Mouse (Mus musculus): ENCODE results near the gene Lrrc26.
"Not testable (repeated sequence)": the region's sequence is repeated elsewhere in the genome, so short reads cannot be mapped to it uniquely, and the experiment has no call there.

Lrrc26 gene

DNA sequence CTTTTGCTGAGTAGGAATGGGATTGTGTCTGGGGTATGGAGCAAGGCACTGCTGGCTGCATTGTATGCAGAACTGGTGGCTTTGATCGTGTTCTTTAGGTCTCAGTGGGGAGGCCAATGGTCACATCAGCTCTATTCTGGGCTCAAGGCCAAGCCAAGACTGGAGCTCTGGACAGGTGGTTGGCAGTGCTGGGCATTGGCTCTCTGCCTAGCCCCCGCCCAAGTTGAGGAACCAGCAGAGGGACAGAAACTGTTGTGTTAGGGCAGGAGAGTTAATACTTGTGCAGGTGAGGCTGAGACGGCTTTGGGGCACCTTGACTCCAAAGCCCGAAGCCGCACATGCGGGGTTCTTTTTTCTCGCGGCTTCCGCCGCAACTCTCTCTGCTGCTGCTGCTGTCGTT lies at the start of gene Lrrc26:
Gene Lrrc26, plus strand, starts transcription at position 265 of the 400 bp plus-strand sequence.
- DNase-seq: no peak

DNA sequence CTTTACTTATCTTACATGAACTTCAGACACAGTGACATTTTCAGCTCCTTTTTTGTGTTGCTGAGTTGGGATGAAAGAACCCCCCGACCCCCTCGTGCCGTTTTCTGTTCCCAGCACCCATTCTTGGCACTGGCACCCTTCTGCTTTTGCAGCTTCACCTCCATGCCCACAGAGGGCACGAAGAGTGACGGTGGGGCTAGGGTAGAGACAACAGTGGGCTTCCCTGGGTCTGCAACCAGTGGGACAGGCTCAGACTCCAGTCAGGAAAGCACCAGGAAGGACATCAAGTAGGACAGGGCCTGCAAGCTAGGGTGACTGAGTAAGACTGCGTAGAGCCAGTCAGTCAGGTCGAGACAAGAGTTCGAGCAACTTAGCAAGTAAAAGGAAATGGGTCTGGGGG lies 49.4 kb upstream of the Lrrc26 start:
- DNase-seq: no peak

DNA sequence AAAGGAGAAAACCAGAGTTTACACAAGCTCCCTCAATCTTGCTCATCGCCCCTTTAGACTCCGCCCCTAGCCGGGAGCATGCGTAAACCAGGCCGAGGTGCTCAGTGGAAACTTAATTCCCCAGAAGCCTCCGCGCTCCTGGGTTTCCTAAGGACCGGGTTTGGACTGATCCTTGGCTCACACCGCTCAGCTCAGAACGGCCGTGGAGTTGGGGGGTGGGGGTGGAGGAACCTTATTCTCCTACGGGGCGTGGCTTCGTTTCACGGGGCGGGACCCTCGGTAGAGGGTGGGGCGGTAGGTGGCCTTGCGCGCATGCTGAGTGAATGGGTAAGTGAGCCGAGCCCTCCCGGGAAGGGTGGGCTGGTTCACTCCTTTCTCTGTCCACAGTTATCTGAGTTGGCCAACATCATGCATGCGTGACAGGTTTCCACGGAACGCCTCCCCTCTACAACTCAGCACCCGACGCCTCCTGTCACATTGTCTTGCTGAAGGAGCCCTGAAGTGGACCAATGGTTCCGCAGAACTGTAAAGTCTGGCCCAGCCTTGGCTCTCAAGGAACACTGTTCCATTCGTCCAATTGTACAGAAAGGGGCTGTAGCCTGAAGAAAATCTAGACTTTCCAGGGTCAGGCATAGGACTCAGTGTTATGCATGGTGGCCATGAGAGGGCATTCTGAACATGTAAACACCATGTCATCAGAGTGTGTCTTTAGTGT lies 48.8 kb upstream of the Lrrc26 start:
- DNase-seq: peak in 1 of 2 experiments; percentile 52

DNA sequence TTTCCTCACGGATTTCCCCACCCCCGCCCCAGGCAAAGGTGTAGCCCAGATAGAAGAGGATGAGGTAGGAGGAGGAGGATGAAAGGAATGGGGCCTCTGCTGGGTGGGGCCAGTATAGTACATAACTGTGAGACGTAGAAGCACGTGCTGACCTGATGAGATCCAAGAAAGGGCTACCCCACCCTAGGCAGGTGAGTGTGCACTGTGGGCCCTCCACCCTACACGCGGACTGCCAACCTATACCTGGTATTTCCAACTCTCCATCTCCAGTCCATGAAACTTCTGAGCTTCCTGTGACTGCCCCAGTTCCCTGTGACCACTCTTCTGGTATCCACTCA lies 48.3 kb upstream of the Lrrc26 start:
- DNase-seq: no peak

DNA sequence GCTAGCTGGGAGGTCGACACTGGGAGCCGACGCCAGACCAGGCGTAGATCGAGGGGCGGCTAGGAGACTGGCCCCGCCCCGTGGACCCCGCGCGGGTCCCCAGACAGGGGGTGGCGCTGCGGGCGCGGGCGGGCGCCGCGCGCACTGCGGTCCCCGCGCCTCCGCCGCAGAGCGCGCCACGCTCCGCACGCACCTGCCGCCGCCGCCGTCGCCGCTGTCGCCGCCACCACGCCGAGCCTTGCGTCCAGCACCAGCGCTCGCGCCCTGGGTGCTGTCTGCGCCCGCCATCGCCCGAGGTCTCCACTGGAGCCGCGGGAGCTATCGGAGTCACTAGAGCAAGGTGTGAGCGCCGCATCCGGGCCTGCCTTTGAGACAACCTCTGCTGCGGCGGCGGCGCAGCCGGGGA lies 47.6 kb upstream of the Lrrc26 start, which contains the start of the genes Rnf208 and Cysrt1:
Gene Rnf208, plus strand, starts transcription at position 155 of the 406 bp plus-strand sequence.
Gene Cysrt1, minus strand, starts transcription at position 352 of the 406 bp plus-strand sequence.
- no peak for DNase-seq

DNA sequence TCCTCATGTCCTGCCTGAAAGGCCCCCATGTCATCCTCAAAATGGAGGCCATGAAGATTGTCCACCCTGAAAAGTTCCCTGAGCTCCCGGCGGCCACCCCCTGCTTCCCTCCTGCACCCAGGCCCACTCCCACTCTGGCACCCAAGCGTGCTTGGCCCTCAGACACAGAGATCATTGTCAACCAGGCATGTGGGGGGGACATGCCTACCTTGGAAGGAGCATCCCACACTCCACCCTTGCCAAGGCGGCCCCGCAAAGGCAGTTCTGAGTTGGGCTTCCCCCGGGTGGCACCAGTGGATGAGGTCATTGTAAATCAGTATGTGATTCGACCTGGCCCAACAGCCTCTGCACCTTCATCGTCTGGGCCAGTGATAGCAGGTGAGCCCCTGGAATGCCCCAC lies 46.4 kb upstream of the Lrrc26 start:
- no peak for DNase-seq

DNA sequence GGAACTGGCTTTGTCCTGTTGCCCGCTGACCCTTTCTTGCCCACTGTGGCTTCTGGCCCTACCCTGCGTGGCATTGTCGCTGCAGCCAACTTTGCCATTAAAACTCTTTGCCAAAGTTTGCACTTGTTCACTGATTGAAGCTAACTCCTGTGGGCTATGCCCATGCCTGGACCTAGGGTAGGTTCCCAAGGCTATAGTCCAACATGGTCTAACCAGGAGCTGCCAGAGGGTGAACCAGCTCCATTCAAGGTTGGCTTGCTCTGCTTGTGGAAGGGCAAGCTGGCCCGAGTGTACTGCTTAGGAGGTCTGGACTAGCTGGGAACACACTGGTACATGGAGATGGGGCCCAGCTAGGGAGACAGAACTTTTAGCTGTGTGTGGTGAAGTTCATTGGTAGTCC lies 45.6 kb upstream of the Lrrc26 start:
- no peak for DNase-seq

DNA sequence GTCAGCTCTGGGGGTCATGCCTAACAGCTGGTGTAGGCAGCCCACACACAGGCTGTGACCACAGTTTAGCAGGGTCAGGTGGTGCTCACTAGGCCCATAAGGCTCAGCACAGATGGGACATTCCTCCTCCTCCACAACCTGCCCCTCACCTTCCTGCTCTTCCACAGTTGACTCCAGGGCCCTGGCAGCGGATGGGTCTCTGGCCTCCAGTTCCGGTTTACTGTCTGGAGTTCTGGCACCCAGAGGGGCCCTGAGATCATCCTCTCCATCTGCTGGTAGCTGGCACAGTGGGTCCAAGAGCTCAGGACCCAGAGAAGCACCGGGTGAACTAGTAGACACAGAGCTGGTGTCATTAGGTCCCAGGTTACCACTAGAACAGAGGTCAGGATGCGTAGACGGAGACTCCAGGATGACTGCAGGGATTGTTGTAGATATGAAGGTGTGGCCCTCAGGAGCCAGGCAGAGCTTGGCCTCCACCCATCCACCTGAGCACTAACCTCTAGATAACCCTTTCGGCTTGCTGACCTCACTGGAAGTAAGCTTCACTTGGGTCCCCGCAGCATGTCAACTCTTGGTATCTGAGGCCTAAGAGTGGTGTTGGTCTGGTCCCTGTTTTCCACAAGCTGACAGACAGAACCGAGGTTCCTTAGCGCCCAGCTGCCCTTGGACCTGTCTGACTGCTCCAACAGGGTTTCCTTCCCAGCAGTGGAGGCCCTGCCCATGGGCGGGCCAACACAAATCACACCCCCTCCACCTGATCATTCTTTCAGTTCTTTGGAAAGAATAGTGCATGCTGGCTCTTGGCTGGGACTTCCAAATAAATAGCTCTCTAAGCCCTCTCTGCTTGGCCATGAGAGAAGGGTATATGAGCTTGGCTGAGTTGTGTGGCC lies 43.3 kb upstream of the Lrrc26 start, which contains the start of gene AL732309.1:
Gene AL732309.1, minus strand, starts transcription at position 681 of the 890 bp plus-strand sequence.
- no peak for DNase-seq

DNA sequence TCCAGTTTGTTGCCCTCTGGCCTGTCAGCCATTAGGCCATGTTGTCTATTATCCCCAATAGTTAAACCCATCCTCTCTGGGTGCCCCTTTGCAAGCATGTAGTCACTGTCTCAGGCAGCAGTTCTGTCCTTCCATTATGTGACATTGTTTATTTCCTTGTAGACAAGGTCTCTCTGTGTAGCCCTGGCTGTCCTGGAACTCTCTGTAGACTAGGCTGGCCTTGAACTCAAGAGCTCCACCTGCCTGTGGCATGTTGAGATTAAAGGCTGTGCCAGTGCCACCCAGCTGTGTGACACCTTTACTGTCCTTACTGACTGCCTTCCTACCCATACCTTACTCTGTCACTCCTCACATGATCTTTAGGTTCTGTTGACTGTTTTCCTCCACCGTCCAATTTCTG lies 37.4 kb upstream of the Lrrc26 start:
- peak in 1 of 2 experiments; percentile 28 for DNase-seq

DNA sequence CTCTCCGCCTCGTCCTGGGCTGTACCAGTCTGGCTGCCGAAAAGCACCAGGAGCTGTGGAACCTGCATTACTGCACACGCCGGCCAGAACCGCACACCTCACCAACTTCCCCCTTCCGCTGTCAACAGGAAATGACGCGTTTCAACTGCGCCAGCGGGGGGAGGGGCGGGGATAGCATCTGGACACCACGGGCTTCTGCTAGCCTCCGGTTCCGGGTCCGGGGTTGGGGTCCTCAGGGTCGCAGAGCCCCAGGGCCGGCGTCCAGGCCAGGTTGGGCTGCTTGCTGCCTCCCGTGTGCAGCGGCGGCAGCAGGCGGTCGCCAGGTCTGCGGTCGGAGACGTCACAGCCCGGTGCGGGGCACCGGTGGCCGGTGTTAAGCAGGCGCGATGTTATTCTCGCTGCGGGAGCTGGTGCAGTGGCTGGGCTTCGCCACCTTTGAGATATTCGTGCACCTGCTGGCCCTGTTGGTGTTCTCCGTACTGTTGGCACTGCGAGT lies 34.4 kb upstream of the Lrrc26 start, which contains the start of gene Tmem203:
Gene Tmem203, plus strand, starts transcription at position 156 of the 496 bp plus-strand sequence.
- DNase-seq: peak; percentile 72 to 84

DNA sequence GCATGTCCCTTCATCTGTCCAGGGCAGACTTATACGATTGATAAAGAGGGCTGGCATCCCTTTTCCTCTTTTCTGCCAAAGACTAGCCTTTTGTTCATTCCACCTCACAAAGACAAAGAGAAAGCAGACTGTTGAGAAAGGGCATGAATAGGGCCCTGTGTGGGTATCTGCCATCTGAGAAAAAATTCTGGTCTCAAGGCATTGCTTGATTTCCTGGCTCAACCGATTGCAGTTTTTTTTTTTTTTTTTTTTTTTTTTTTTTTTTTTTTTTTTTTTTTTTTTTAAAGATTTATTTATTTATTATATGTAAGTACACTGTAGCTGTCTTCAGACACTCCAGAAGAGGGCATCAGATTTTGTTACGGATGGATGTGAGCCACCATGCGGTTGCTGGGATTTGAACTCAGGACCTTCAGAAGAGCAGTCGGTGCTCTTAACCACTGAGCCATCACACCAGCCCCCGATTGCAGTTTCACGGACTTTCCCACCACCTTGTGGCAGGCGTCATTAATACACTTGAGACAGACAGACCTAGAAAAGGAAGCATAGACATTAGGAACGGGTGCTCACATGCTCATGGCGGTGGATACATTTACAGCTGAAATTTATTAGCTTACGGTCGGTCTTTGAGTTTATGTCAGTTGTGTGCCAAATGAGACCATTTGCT lies 33.1 kb upstream of the Lrrc26 start:
- DNase-seq: peak in 1 of 2 experiments; percentile 59

DNA sequence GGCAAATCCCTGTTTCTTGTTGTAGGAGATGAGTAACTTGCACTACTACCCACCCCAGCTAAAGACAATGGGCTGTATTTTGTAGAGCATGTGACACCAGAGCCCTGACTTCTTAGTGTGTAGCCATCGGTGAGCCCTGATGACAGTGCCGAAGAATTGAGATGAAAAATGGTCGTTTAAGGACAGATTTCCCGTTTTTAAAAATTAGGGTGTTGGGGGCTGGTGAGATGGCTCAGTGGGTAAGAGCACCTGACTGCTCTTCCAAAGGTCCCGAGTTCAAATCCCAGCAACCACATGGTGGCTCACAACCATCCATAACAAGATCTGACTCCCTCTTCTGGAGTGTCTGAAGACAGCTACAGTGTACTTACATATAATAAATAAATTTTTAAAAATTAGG lies 32.5 kb upstream of the Lrrc26 start:
- not testable (repeated sequence) for DNase-seq

DNA sequence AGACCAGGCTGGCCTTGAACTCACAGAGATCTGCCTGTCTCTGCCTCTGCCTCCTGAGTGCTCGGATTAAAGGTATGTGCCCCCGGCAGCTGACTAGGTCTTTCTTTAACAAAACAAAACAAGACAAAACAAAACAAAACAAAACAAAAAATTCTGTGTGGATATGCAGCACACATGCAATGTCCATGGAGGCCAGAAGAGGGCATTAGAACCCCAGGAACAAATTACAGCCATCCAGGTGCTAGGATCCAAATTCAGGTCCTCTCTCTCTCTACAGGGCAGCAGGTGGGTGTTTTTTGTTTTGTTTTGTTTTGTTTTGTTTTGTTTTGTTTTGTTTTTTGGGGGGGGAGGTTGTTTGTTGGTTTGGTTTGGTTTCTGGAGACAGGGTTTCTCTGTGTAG lies 30.8 kb upstream of the Lrrc26 start:
- DNase-seq: no peak

DNA sequence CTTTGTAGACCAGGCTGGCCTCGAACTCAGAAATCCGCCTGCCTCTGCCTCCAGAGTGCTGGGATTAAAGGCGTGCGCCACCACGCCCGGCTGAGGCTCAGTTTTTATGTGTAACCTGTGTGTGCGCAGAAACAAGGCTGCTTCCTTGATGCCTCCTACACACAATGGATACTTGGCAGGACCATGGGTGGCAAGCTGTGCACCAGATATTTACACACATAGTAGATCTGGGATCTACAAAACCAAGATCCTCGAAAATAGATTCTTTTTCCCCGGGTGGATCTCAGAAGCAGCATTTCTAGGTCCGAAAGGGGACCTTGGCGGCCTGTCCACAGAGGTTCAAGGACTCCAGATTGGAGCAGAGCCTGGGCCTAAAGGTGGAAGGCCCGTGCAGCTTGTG lies 27.8 kb upstream of the Lrrc26 start:
- DNase-seq: no peak

DNA sequence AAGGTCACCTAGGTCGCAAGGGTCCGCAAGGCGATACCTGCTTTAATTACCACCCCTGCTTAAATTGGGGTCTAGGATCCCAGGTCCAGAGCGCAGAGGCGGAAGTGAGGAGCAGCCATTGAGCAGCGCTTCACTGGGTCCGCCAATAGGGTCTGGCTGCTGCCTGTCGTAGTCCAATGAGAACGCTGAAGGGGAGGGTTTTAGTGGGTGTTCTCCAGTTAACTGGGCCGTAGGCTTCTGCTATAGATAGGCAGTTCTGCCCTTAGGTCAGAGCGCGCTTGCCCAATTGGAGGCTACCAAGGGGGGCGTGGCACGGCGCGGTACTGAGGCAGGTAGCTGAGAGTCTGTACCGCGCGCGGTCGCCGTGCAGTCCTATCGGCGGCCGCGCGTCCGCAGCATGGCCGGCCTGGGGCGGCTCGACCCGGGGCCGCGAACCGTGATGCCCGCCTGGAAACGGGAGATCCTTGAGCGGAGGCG lies 27.4 kb upstream of the Lrrc26 start, which contains the start of gene Tprn:
Gene Tprn, plus strand, starts transcription at position 328 of the 477 bp plus-strand sequence.
- DNase-seq: peak; percentile 91

DNA sequence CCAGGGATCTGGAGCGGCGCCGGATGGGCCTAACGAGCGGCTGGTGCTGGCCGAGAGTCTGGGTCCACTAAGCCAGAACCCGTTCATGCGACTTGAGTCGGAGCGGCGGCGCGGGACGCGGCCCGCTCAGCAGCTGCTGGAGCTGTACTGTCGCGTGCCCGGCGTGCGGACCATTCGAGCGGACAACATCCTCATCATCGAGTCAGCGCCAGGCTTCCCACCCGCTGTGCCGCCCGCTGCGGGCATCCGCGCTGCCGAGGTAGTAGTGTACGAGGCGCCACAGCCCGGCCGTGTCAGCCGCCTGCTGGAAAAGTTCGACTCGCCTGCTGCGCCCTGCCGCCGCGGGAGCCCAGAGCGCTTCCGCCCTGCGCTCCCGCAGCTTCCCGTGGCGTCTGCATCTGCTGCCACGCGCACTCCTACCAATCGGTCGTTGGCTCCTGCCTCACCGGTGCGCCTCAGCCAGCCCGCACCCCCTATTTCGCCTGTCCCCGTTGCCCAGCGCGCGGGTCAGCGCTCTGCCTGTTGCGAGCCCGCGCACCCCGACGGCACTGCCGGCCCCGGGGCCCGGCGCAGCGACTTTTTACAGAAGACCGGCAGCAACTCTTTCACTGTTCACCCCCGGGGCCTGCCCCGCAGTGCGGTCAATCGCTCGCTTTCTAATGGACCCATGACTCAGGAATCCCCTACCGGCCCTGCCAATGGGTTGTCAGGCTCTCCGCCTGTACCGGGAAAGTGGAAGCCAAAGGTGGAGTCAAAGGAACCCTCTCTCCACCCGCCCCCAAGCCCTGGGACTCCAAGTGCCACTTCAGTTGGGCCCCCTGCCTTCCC lies 26.7 kb upstream of the Lrrc26 start:
- DNase-seq: peak; percentile 43 to 56

DNA sequence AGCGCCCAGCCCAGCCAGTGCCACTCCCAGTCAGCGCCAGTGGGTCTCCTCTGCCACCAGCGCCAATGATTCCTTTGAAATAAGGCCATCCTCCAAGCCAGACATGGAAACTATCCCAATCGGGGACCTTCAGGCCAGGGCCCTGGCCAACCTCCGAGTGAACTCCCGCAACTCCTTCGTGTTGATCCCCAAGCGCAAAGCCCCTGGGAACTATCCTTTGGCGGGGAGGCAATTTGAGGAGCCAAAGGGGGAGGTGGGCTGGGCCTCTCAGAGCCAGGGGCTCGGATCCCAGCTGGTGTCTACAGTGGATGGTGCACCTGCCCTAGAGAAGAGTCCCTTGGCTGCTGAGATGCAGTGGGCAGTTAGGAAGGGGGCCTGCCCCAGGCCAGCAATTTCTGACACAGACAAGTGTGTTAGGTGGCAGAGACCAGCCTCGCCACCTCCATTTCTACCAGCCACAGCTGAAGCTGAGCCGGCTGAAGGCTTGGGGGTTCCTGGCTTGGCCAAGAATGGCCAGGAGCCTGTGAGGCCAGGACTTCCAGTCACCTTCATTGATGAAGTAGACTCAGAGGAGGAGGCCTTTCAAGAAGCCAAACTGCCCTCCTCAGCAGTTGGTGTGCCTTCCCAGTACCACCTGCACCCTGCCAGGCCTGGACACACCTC lies 26.0 kb upstream of the Lrrc26 start:
- DNase-seq: no peak

DNA sequence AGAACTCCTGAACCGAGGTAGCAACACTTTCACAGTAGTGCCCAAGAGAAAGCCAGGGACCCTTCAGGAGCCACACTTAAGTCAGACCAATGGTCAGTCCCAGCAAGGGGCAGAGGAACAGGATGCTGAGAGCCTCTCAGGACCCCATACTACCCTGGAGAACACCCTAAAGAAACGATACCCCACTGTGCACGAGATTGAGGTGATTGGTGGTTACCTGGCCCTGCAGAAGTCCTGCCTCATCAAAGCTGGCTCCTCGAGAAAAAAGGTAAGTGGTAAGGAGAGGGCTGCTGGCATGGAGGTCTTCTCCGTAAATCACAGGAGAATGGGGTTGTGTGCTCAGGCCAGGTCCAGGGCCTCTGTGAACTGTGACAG lies 25.4 kb upstream of the Lrrc26 start:
- no peak for DNase-seq

DNA sequence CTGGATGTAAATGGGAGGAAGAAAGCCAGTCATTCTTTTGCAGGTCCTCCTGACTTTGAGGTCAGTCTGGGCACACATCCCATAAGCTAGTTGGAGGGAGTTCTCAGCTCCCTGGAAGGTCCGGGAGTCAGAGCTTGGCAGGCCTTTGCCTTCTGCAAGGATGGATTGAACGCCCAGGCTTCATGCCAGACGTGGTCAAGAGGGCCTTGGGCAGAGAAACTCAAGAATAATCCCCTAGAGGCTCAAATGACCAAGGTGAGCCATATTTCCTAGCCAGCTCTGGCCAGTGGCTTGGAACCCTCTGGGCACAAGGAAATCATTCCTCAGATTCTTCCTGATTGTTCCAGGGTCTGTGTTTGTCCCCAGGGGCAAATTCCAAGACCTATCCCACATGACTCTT lies 24.9 kb upstream of the Lrrc26 start:
- no peak for DNase-seq

DNA sequence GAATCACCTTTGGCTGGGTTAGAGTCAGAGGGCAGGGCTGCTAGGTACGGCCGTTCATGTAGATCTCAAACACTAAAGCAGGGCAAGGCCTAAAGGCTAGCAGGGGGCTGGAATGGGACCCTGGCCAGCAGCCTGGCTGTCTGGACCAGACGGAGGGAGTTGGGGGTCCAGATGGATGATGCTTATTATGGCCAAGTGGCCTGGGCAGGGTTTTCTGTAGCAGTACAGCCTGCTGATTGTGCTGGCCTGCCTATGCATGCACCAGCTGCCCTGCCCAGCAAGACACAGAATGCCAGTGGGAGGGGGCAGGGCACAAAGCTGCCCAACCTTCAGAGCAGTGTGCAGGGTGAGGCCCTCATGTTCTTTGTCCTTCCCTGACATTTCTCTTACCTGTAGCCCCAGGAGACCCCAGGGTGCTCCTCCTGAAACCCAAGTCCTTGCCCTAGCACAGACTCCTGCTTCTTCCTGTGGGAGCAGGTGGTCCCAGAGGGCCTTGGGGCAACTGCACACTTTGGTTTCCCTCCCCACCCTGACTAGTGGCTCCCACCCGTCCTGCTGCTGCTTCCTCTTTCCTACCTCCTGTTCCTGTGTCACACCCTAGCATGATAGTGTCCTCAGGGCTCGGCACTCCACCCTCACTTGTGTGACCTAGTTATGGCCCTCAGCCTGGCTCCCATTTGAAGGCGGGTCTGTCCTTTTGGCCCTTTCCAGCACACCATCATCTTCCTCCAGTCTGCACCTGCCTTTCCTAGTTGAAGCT lies 23.6 kb upstream of the Lrrc26 start:
- DNase-seq: no peak

DNA sequence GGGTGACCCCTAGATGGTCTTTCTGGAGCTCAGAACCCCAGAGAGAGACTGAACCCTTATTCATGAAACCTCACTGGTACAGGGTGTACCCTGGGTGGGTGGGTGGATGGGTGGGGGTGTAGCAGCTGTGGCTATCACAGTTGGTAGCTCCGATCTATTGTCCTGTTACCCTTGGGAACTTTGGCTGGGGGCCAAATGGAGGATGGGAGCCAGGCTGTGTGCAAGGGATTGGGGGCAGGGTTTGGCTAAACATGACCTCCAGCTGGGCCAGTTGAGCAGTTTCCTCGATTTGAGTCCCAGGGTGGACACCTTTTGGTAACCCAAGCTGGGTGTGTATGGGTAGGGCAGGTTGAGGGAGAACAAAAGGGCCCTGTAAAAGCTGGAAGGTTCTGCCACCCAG lies 23.0 kb upstream of the Lrrc26 start:
- no peak for DNase-seq
